Mouse (Mus musculus): ENCODE data around the gene Il15ra.

- TF ChIP-seq CTCF (IDR thresholded peaks at IDR 0.05; ENCODE audit: borderline replicate concordance, insufficient read depth, low read depth, low read length) (no peak), POLR2A (IDR thresholded peaks at IDR 0.05; ENCODE audit: borderline replicate concordance, insufficient read depth, low read length) (no peak)
Measured at GRCm38 (mm10) chr2:11765694-11766093, 60.6 kb downstream of the Il15ra start.
